Mouse (Mus musculus) urinary bladder, postnatal 10 days (tissue): ENCODE measurements around the gene Crocc2.

Experiments used
- DNase-seq: peaks from one replicate; pipeline ENCODE4 v3.0.0; 2022; ENCODE audit warnings: low spot score

Gene Crocc2

DNA sequence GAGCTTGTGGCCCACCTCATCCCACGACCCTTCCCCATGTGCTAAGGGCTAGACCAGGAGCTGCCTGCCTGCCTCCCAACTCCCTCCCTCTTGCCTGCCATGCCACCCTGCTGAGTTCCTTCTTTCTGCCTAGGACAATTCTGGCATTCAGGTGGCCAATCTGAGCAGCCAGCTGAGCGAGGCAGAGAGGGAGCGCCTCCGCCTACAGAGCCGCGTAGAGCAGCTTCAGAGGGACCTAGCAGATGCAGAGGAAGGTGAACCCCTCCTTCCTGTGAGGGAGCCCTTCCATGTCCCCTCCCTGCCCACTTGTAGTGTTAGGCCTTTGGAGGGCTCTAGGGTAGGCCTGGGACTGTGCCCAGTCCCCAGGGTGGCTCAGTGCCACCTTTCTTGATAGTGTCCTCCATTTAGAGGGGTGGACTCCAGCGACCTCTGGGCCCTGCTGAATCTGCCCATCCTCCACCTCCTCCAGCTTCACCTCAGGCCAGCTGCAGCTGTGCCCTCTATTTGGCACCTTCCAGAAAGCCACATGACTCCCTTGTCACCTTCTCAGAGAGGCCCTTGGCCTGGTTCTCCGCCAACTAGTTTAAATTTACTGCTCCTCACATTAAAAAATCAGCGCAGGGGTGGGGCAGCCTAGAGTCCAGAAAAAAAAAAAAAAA, 48.4 kb downstream of the Crocc2 start:
- DNase-seq = no peak

DNA sequence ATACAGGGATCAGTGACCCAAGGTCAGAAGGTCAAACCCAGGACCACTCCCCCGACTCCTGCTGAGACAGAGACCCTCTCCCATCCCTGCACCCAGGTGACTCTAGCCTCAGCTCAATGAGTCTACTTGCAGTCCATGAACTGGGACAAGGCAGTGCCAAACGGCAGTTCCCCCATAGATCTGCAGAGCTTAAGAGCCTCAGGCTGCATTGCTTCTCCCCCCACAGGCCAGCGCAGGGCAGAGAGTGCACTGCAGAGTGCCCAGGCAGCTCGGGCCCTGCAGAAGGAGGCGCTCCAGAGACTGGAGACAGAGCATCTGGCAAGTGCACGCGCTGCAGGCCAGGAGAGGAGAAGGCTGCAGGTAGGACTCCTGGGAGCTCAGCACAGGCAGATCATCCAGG, 49.0 kb downstream of the Crocc2 start:
- DNase-seq = no peak

GRCm38 (mm10) chr1:93220776-93221175, 52.3 kb downstream of the Crocc2 start:
- DNase-seq = no peak

- no peak for DNase-seq
These were observed 55.4 kb downstream of the Crocc2 start for GRCm38 (mm10) chr1:93223972-93224371.

DNA sequence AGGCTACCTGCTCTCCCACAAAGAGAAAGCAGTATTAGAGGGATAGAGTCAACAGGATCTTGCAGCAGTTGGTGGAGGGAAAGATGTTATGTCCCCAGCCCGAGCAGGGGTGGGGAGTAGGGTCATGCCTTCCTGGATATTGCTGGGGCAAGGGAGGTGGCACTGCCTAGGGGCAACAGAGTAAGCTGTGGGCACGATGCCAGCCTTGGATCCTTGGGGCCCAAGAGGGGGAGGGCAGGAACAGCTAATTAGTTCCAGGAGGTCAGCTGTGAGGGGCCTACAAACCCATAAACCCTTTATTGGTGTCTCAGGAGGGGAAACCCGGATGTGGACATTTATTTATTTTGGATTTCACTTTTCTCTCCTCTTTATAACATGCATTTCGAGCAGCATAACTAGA, 56.7 kb downstream of the Crocc2 start:
- no peak for DNase-seq

DNA sequence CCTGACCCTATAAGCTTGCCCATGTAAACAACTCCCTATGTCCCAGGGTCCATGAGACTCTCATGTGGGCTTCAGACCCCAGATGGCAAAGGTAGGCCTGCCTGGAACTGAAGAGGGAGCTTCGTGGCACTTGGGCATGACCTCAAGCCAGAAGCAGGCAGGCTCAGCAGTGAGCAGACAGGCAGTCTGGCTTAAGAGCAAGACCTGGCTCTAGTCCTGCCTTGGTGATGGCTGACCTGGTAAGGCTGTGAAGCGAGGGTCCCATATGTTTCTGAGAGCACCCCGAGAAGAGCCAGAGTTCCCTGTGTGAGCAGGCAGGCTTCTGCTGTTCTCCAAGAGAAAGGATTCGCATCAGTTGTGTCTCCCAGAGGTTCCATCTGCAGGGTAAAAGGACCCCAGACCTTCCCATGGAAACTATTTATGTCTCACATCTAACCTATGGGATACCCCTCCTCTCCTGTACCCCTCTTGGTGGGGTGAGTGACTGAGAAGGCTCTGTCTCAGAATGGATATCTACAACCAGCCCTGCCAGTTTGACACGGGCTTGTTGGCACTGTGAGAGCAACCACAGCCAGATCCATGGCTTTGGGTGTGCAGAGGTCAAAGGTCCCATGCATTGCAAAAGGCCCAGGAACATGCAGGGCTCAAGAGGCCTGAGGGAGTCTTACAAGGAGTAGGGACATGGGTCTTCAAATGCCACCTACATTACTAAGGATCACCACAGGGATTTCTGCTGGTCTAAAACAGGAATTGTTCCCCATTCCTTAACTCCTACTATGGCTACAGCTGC, 57.4 kb downstream of the Crocc2 start:
- DNase-seq = no peak

DNA sequence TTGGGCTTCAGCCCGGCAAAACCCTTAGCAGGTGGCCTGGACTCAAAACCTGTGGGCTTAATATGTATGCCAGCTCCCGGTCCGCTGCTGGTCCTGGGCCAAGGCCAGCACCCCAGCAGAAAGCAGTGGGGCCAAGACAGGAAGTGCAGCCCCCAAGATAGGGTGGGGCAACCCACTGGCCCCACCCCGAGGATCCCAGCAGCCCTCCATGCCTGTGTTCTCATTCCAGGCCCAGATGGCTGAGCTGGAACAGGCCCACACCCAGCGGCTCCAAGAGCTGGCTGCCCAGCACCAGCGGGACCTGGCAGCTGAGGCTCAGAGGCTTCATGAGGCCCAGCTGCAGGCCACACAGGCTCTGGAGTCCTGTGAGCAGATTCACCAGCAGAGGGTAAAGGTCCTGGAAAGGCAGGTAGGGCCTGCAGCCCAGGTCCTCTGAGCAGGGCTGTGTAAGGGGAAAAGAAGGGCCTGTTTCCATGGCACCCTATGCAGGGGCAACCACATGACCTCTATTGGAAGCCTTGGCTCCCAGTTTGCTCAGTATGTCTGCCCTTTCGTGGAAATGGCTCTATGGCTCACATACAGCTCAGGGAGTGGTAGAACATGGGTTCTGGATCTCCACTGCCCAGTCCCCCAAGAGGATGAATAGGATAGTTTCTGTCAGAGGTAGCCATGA, 58.9 kb downstream of the Crocc2 start:
- DNase-seq = no peak

DNA sequence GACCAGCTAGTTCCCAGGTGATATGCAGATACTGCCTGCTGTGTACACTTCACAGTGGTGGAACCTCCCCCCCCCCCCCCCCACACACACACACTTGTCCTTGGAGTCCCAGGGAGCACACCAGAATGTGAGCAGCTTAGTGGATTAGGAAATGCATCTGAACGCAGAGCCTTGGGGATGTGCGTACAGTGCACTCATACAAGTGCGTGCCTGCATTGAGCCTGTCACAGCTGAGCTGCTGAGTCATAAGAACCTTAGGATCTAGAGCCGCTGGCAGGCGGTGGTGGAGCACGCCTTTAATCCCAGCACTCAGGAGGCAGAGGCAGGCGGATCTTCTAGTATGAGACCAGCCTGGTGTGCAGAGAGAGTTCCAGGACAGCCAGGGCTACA, 59.4 kb downstream of the Crocc2 start:
- DNase-seq = no peak

- DNase-seq = no peak
These were observed 60.7 kb downstream of the Crocc2 start for GRCm38 (mm10) chr1:93229221-93229620.

GRCm38 (mm10) chr1:93229626-93230025, 61.1 kb downstream of the Crocc2 start:
- DNase-seq = no peak

DNA sequence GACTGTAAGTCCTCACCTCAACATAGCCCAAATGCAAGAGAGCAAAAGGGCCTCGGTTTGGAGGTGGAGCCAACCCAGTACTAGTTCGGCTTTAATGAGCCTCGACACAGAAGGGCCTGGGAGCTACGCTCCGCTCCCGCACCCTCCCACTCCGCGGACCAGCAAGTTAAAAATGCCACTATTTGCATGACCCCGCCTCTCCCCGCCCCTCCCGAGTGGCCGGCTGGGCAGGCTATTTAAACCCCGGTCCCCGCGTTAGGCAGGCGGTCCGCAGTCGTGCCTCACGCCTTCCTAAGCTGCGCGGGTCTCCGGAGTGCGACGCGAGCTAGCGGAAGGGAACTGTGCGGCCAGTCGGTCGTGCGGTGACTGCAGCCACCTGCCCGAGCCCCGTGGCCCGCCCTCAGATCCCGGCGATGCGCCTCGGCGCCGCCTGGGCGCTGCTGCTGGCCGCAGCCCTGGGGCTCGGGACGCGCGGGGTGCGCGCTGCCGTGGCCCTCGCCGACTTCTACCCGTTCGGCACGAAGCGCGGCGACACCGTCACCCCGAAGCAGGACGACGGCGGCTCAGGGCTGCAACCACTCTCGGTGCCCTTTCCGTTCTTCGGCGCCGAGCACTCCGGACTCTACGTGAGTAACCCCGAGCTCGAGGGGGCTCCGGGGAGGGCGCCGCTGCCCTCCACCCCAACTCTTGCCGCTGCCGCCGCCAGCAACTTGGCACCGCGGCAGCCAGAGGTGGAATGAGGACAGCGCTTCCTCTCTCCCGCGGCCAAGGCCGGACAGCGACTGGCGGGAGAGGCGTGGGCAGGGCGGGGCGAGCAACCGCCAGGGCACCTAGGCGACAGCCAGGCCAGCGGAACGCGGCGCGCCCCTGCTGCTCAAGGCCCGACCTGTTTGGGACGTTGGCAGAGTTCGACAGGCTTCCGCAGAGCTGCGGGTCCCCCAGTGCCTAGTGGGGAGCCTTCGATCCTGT, 67.3 kb downstream of the Crocc2 start, which contains the start of gene Sned1:
Gene Sned1, plus strand, starts transcription at position 266 of the 969 bp plus-strand sequence.
- DNase-seq = peak; percentile 79

DNA sequence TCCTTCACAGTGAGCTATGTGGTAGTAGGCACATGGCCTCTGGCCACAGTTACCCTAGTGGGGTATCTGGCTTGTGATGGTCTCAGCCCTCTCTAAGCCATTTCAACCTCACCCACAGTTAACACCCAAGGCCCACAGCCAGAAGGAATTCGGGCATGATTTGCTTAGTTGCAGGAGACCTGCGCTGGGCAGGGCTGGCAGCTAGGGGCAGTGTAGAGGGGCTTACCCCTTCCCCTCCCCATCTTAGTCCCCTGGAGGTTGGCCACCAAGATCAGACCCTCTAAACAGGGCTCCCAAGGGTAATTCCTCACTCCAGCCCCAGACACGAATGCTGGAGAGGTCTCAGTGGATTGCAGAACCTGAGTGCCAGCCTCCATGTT, 68.0 kb downstream of the Crocc2 start:
- no peak for DNase-seq

DNA sequence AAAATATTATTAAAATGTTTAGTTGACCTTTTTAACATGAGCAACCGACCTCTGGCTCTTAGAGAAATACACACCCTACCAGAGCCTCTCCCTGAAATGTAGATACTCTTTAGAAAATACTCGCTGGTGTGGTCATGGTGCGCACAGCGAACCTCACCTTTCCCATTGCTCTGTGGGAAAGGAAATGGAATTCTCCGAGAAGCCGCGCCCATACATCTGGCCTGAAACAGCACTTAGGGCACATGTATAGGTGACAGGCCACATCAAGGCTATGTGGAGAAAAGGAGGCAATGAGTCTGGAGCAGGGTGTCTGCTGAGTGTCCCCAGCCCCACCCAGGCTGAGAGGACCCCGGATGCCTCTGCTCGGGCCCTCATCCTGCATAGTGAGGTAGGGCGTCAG, 69.2 kb downstream of the Crocc2 start:
- no peak for DNase-seq

DNA sequence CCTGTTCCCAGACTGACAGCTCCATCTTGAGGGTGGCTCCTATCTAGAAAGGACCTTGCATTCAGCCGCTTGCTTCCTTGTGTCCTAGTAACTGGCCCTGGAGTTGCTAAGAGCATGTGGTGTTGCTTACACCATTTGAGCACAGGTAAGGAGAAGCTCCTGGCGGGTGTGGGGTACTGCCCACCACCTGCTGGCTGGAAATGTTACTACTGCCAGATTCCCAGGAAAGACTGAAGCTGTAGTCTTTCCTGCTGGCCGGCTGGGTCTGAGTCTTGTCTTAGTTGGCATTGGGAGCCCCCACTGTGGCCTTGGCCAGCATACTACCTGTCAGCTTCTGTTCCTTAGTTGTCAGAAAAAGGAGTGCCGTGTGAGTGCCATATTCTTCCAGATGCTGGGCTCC, 69.7 kb downstream of the Crocc2 start:
- DNase-seq = no peak

GRCm38 (mm10) chr1:93245936-93246335, 77.4 kb downstream of the Crocc2 start:
- DNase-seq = no peak

DNA sequence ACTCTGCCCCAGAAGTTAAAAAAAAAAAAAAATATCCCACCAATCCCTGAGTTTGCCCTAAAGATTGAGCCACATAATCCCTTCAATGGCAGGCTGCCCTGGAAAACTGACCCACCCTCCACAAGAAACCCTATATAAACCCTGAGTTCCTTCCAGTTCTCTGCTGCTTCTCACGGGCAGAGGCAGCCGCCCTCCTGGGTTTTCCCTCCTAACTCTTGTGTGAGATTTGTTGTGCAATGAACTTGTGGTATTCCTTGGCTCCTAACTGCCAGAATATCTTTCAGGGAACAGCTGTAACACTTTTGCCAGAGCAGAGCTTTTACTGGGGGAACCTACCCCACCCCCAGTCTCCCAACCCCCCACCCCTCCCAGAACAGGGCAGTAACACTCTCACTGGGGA, 84.1 kb downstream of the Crocc2 start:
- DNase-seq = no peak

- no peak for DNase-seq
These were observed 87.2 kb downstream of the Crocc2 start for GRCm38 (mm10) chr1:93255761-93256160.

DNA sequence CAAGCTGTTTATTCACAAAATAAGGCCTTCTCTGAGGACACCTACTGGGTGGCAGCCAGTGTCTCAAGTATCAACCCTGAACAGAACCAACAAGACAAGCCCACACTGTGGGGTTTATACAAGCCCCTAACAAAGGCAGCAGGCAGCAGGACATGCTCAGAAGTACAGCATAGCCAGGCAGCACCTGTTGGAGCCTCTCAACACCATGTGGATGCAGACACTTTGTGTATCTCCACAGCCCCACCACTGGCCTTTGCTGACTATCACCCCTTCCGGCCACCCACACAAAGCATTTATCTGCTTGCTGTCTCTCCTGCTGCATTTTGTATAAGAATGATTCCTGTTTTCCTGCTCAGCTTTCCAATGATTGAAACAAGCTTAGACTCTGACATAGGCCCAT, 89.0 kb downstream of the Crocc2 start:
- no peak for DNase-seq

DNA sequence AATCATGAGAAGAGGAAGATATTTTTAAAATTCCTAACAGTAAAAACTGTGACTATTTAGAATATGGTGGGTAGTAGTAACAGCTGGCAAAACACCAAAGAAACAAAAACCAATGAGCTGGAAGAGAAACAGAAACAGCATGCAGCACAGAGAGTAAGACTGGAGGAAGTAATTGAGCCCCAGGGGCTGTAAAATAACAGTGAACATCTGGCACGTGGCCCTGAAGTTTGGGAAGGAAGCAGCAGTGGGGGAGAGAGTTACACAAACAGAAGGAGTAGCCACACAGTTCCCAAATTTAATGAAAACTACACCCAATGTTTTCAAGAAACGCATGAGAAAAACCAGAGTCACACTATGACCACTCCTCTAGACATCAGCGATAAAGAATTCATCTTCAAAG, 98.7 kb downstream of the Crocc2 start:
- no peak for DNase-seq

GRCm38 (mm10) chr1:93268246-93268645, 99.7 kb downstream of the Crocc2 start:
- no peak for DNase-seq

DNA sequence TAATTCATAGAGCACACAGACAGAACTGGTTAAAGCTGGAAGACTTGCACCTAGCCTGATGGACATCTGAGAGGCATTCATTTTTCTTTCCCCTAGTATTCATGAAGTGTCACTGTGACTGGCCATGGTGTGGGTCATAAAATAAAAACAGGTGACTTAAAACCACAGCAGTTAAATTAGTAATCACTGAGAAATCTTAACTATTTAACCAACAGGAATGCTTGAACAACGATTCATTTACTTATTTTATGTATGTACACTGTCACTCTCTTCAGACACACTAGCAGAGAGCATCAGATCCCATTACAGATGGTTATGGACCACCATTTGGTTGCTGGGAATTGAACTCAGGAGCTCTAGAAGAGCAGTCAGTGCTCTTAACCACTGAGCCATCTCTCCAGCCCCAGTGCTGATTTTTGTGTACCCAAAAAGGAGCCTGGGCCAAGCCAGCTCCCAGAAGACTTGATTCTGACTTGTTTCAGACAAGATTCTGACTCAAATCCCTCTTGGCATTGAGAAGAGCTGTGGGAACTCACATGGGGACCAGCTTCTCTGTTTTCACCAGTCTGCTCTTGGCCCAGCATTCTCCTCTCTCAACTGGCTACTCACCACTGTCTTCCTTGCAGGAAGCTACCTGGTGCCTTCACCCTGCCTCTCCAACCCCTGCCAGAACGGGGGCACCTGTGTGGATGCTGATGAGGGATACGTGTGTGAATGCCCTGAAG, 102.2 kb downstream of the Crocc2 start:
- DNase-seq = no peak
